Mouse (Mus musculus) testis, adult 2 months (tissue): ENCODE measurements around the gene Stx8.

Source experiments
- CTCF ChIP-seq: fragments of 200-500 bp; IDR thresholded peaks from 2 replicates; pipeline ENCODE4 v1.5.1; 2012; ENCODE audit warnings: low read depth, mild to moderate bottlenecking, inconsistent platforms, low read length, moderate library complexity; ENCODE audit not compliant: control insufficient read depth, insufficient read depth, insufficient replicate concordance
- POLR2A ChIP-seq: fragments of 200-500 bp; IDR thresholded peaks from 2 replicates; pipeline ENCODE4 v1.6.1; 2012; ENCODE audit warnings: low read depth, mild to moderate bottlenecking, inconsistent platforms, low read length, moderate library complexity; ENCODE audit not compliant: control insufficient read depth

DNA sequence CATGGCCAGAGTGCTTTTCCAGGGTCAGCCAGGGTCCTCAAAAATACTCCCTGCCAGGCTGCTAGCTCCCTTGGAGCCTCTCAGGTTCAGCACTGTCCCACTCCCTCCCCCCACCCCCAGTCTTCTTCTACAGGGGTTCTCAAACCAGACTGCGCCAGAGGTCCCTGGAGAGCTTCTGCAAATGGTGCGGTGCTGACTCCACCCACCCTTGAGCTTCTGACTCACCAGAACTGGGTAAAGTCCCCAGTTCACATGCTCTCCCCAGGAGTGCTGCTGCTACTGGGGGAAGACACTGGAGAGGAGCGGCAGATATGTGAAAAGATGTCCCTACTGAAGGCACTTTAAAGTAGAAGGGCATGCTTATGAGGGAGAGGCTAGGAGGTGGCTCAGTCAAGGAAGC lies 247.9 kb downstream of the Stx8 start:
- no peak for TF ChIP-seq CTCF
- TF ChIP-seq POLR2A: no peak
